Mouse (Mus musculus) liver, embryonic 14.5 days (tissue): ENCODE measurements around the gene Stk33.
"Not testable (repeated sequence)": the region's sequence is repeated elsewhere in the genome, so short reads cannot be mapped to it uniquely, and the experiment has no call there.

ENCODE experiments used
- CTCF ChIP-seq: IDR thresholded peaks from 2 replicates; pipeline ENCODE4 v1.5.1; 2016; ENCODE audit warnings: antibody characterized with exemption, low read depth, control low read depth
- EP300 ChIP-seq: IDR thresholded peaks from 2 replicates; pipeline ENCODE4 v1.6.1; 2016; ENCODE audit warnings: antibody characterized with exemption, low read depth

- not testable (repeated sequence) for TF ChIP-seq CTCF, EP300
These were observed 65.3 kb downstream of the Stk33 start for GRCm38 (mm10) chr7:109373556-109373955.
